Mouse (Mus musculus) liver, embryonic 11.5 days (tissue): ENCODE data around the gene Kbtbd13. TPM values are rescaled to one million over a fixed set of nuclear protein-coding genes. Genes with fewer than 3 reads are reported as not detected.

Experiments
- ATAC-seq: fragments of 200-750 bp; cut with Nextera tagmentation; replicated peaks from 2 replicates; pipeline ENCODE4 v1.8.0; 2017; ENCODE audit warnings: moderate number of reproducible peaks, mild to moderate bottlenecking, moderate TSS enrichment, moderate library complexity; ENCODE audit not compliant: low FRiP score
- DNase-seq: peaks from one replicate; pipeline ENCODE4 v3.0.0-alpha.2; 2017; ENCODE audit warnings: low spot score
- H3K27ac ChIP-seq: fragments of 300-500 bp; sonication (generic); 2 replicates; pipeline ENCODE4 v1.5.1; 2014; ENCODE audit warnings: mild to moderate bottlenecking, low read depth, low read length, control low read depth
- H3K27me3 ChIP-seq: fragments of 300-500 bp; sonication (generic); replicated peaks from 2 replicates; pipeline ENCODE4 v1.6.1; 2014; ENCODE audit warnings: low read length, mixed read lengths; ENCODE audit not compliant: control insufficient read depth, insufficient read depth
- H3K36me3 ChIP-seq: fragments of 300-500 bp; sonication (generic); 2 replicates; pipeline ENCODE4 v1.6.1; 2014; ENCODE audit warnings: mild to moderate bottlenecking, low read length, moderate library complexity, mixed read lengths; ENCODE audit not compliant: control insufficient read depth, insufficient read depth
- H3K4me1 ChIP-seq: fragments of 300-500 bp; sonication (generic); replicated peaks from 2 replicates; pipeline ENCODE4 v1.6.1; 2014; ENCODE audit warnings: low read length, mixed read lengths; ENCODE audit not compliant: control insufficient read depth, insufficient read depth
- H3K4me2 ChIP-seq: fragments of 300-500 bp; sonication (generic); 2 replicates; pipeline ENCODE4 v1.6.1; 2014; ENCODE audit warnings: mild to moderate bottlenecking, control low read depth, moderate library complexity
- H3K4me3 ChIP-seq: fragments of 300-500 bp; sonication (generic); 2 replicates; pipeline ENCODE4 v1.5.1; 2014; ENCODE audit warnings: low read depth, low read length, control low read depth
- H3K9ac ChIP-seq: fragments of 300-500 bp; sonication (generic); 2 replicates; pipeline ENCODE4 v1.6.1; 2014; ENCODE audit warnings: low read depth, low read length, control low read depth
- H3K9me3 ChIP-seq: fragments of 300-500 bp; sonication (generic); 2 replicates; pipeline ENCODE4 v1.6.1; 2016; ENCODE audit warnings: low read length, inconsistent platforms, mixed read lengths; ENCODE audit not compliant: control insufficient read depth
- WGBS: fragments of 180-500 bp; shearing (Covaris S2); extraction: QIAGEN DNeasy Blood & Tissue Kit; methylation state at CpG from one replicate; pipeline ENCODE4 v1.1.7; 2014; 5-methylcytosine and 5-hydroxymethylcytosine counted together
- polyA plus RNA-seq: library from polyadenylated mRNA; unstranded; fragments of >200 nt; fragmentation: Nextera tagmentation; extraction: Ambion mirVana; gene quantifications from 2 replicates; pipeline ENCODE4 v1.2.1, GENCODE M21; 2014

Kbtbd13 gene
- 0.43 and 0.81 TPM in 2 replicates for polyA plus RNA-seq

GRCm38 (mm10) chr9:65391613-65391964, at the start of gene Kbtbd13:
Kbtbd13 (minus strand) TSS chr9:65391652.
- DNase-seq, result no peak
- H3K9me3 ChIP-seq, result no peaks in the 10 kb centered on the region
- H3K4me1 ChIP-seq, result no peaks in the 10 kb centered on the region
- peaks cover 50% of the 10 kb centered on the region for H3K27me3 ChIP-seq
- H3K36me3 ChIP-seq, result no peaks in the 10 kb centered on the region
- H3K9ac ChIP-seq, result no peak within 1 kb of the TSS; the same call in 1 of the 2 replicates
- peak within 1 kb of the TSS; percentile 44 for H3K4me3 ChIP-seq
- WGBS, result 45% methylated on average over 8 of the region's 8 CpGs
- H3K4me2 ChIP-seq, result peak within 1 kb of the TSS; percentile 57
- H3K27ac ChIP-seq, result no peak within 1 kb of the TSS
- no peak for ATAC-seq

DNA sequence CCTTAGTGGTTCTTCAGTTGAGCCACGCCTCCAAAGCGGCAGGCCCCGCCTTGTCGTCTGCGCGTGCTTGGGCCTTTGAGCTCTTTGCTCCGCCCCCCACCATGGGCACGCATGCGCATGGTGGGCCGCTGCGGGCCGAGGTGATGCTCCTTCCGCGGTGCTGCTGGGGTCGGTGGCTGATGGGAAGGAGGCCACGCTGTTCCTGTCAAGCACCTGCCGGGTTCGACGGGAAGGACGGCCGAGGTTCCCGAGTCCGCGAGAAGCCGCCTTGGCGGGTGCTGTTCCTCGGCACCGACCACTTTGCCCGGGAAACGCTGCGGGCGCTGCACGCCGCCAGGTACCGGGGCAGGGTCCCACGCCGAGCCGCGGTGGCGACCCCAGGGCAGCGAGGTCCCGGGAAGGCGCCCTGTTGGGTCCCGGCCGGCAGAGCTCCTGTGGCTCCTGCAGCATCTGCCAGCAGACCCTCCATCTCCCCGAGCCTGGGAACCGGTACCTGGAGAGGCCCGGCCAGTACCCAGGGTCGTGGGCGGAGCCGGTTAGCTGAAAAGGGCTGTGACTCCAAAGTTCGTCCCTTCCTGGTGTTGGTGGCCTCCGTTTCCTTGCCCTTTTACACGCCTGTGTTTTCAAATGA, 44.3 kb upstream of the Kbtbd13 start, which contains the start of gene Mtfmt:
TSS of gene Mtfmt (plus strand) at position 112 of the 631 bp plus-strand sequence.
- no peaks in the 10 kb centered on the region for H3K4me1 ChIP-seq
- peak within 1 kb of the TSS; percentile 95 for H3K4me3 ChIP-seq
- H3K27me3 ChIP-seq, result no peaks in the 10 kb centered on the region
- H3K36me3 ChIP-seq, result peaks cover 2% of the 10 kb centered on the region; the same call in 1 of the 2 replicates
- WGBS, result under 1% methylated on average over 54 of the region's 54 CpGs
- ATAC-seq (peak; percentile 89), DNase-seq (peak; percentile 92)
- peak within 1 kb of the TSS; percentile 71 for H3K4me2 ChIP-seq
- peak within 1 kb of the TSS; percentile 81 for H3K9ac ChIP-seq
- no peak within 1 kb of the TSS for H3K27ac ChIP-seq
- H3K9me3 ChIP-seq, result no peaks in the 10 kb centered on the region

GRCm38 (mm10) chr9:65435211-65435610, 43.8 kb upstream of the Kbtbd13 start:
- Histone ChIP-seq H3K36me3 (no peaks in the 10 kb centered on the region), H3K27me3 (no peaks in the 10 kb centered on the region), H3K9ac (no peak overlapping the region; the same call in 1 of the 2 replicates), H3K4me1 (no peaks in the 10 kb centered on the region), H3K4me2 (no peak overlapping the region; the same call in 1 of the 2 replicates), H3K4me3 (no peak overlapping the region), H3K27ac (no peak overlapping the region), H3K9me3 (no peaks in the 10 kb centered on the region)
- no peak for DNase-seq
- no peak for ATAC-seq
- 70% methylated on average over 4 of the region's 4 CpGs for WGBS

DNA sequence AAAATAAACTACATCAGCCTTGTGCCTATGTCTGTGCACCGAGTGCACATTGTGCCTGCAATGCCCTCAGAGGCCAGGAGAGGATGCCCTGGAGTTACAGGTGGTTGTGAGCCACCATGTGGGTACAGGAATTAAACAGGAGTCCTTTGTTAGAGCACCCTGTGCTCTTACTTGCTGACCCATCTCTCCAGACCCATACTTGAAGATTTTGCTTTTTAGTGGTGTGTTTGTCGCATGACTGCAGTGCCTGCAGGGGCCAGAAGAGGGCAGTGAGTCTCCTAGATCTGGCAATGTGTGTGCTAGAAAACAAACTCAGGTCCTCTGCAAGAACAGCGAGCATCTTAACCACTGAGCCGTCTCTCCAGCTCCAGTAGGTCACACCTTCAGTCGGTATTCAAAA, 42.7 kb upstream of the Kbtbd13 start:
- Histone ChIP-seq H3K36me3 (no peaks in the 10 kb centered on the region), H3K27me3 (no peaks in the 10 kb centered on the region), H3K4me1 (no peaks in the 10 kb centered on the region), H3K4me2 (no peak overlapping the region), H3K4me3 (no peak overlapping the region), H3K27ac (no peak overlapping the region), H3K9ac (no peak overlapping the region), H3K9me3 (no peaks in the 10 kb centered on the region)
- no peak for ATAC-seq
- 60% methylated on average over 5 of the region's 5 CpGs for WGBS
- DNase-seq, result peak; percentile 39

GRCm38 (mm10) chr9:65432236-65432635, 40.8 kb upstream of the Kbtbd13 start:
- Histone ChIP-seq H3K4me2 (no peak overlapping the region), H3K4me3 (no peak overlapping the region), H3K9ac (no peak overlapping the region), H3K36me3 (no peaks in the 10 kb centered on the region), H3K4me1 (no peaks in the 10 kb centered on the region), H3K9me3 (no peaks in the 10 kb centered on the region), H3K27ac (no peak overlapping the region), H3K27me3 (no peaks in the 10 kb centered on the region)
- WGBS, result 2% methylated on average over 3 of the region's 3 CpGs
- no peak for ATAC-seq
- peak; percentile 60 for DNase-seq

DNA sequence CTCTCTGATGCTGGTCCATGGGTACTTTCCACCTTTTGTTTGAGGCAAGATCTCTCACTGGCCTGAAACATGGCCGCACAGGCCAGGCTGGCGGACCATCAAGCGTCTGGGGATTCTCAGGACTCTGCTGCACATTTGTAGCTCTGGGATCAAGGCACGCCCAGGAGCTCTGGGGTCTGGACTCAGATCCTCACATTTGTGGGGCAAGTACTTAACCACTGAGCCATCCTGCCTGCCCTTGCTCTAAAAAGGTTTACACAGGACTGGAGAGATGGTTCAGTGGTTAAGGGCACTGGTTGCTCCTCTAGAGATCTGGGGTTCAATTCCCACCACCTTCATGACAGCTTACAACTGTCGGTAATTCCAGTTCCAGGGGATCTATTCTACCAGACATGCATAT, 39.5 kb upstream of the Kbtbd13 start:
- 85% methylated on average over 5 of the region's 5 CpGs for WGBS
- H3K4me3 ChIP-seq, result no peak overlapping the region
- no peaks in the 10 kb centered on the region for H3K36me3 ChIP-seq
- H3K27ac ChIP-seq, result no peak overlapping the region
- H3K4me1 ChIP-seq, result no peaks in the 10 kb centered on the region
- H3K9ac ChIP-seq, result no peak overlapping the region
- H3K4me2 ChIP-seq, result no peak overlapping the region
- no peaks in the 10 kb centered on the region for H3K27me3 ChIP-seq
- ATAC-seq (no peak), DNase-seq (no peak)
- H3K9me3 ChIP-seq, result no peaks in the 10 kb centered on the region

DNA sequence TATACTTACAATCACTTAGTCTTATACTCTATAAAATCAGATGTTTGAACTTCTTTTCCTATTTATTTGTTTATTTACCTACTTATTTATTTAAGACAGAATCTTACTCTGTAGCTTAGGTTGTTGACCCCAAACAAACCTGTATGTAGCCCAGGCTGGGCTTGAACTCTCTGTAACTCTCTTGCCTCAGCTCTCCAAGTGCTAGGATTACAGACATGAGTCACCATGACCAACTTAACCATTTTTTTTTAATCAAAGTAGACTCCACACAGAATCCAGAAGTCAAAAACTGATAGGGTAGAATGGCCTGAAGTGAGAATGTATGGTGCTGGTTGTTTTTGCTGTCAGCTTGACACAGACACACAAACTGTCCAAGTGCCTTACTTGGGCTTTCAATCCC, 38.9 kb upstream of the Kbtbd13 start:
- H3K36me3 ChIP-seq, result no peaks in the 10 kb centered on the region
- no peak overlapping the region for H3K27ac ChIP-seq
- H3K4me3 ChIP-seq, result no peak overlapping the region
- no peak for ATAC-seq
- H3K27me3 ChIP-seq, result no peaks in the 10 kb centered on the region
- no peak for DNase-seq
- H3K4me2 ChIP-seq, result no peak overlapping the region
- H3K9me3 ChIP-seq, result no peaks in the 10 kb centered on the region
- H3K9ac ChIP-seq, result no peak overlapping the region
- H3K4me1 ChIP-seq, result no peaks in the 10 kb centered on the region

DNA sequence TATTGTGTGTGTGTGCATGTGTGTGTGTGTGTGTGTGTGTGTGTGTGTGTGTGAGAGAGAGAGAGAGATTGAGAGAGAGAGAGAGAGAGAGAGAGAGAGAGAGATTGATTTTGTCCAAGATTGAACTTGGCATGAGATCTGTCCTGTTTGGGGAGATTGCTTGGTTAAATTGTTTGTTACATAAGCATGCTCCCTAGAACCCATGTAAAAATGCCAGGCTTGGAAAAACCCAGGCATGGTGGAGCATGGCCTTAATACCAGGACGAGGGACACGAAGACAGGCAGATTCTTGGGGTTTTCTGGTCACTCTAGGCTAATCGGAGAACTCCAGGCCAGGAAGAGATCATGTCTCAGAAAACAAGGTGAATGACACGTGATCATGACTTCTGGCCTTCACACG, 36.6 kb upstream of the Kbtbd13 start:
- H3K36me3 ChIP-seq, result no peaks in the 10 kb centered on the region
- H3K4me2 ChIP-seq, result no peak overlapping the region
- H3K27me3 ChIP-seq, result no peaks in the 10 kb centered on the region
- ATAC-seq, result no peak
- H3K27ac ChIP-seq, result no peak overlapping the region
- no peaks in the 10 kb centered on the region for H3K9me3 ChIP-seq
- no peak overlapping the region for H3K4me3 ChIP-seq
- no peak for DNase-seq
- 85% methylated on average over 5 of the region's 5 CpGs for WGBS
- H3K4me1 ChIP-seq, result no peaks in the 10 kb centered on the region
- H3K9ac ChIP-seq, result no peak overlapping the region

DNA sequence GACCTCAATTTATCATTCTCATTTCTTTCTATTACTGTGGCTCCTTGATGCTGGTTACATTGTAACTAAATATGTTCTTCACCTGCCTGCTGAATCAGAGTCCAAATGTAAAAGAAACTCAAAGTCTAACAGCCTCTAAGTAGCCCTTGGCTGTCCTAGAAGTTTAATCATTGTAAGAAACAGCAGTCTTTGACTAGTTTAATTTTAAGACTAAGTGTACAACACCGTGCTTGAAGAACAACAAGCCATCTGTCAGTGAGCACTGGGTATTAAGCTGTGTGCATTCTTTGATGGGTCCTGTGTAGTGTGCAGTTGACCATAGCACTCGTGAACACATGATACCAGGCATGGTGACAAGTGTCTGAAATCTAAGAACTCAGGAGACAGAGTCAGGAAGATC, 36.1 kb upstream of the Kbtbd13 start:
- Histone ChIP-seq H3K4me2 (no peak overlapping the region), H3K9ac (no peak overlapping the region), H3K4me3 (no peak overlapping the region), H3K9me3 (no peaks in the 10 kb centered on the region), H3K27me3 (no peaks in the 10 kb centered on the region), H3K27ac (no peak overlapping the region), H3K36me3 (no peaks in the 10 kb centered on the region), H3K4me1 (no peaks in the 10 kb centered on the region)
- 74% methylated on average over 2 of the region's 2 CpGs for WGBS
- DNase-seq, result no peak
- ATAC-seq, result no peak
